Mouse (Mus musculus) ovary, adult 18-20 months (tissue): ENCODE results near the gene Gm3739.
"Not testable (repeated sequence)": the region's sequence is repeated elsewhere in the genome, so short reads cannot be mapped to it uniquely, and the experiment has no call there.

Source experiments
- DNase-seq: peaks from one replicate; pipeline ENCODE4 v3.0.0; 2022; ENCODE audit warnings: low spot score, mixed read lengths

The Gm3739 gene

GRCm38 (mm10) chr14:7314661-7315060 is at the start of gene Gm3739:
Gene Gm3739 (minus strand): TSS chr14:7315049.
- DNase-seq = not testable (repeated sequence)

GRCm38 (mm10) chr14:7332295-7332694 is 17.4 kb upstream of the Gm3739 start, which contains the start of gene Gm5797:
Gene Gm5797 (minus strand): TSS chr14:7332395.
- not testable (repeated sequence) for DNase-seq

GRCm38 (mm10) chr14:7315093-7315492 is 244 bp upstream of the Gm3739 start:
- not testable (repeated sequence) for DNase-seq

GRCm38 (mm10) chr14:7264614-7265013 is 50.2 kb downstream of the Gm3739 start, which contains the start of gene Gm3727:
Gene Gm3727 (minus strand): TSS chr14:7264714.
- DNase-seq = not testable (repeated sequence)
